Mouse (Mus musculus) spleen, adult 2 months (tissue): Measurements from ENCODE around the gene Lgr5. TPM values are rescaled to one million over a fixed set of nuclear protein-coding genes. Genes with fewer than 3 reads are reported as not detected.

Experiments
- DNase-seq, 2 experiments: peaks; one replicate each; pipeline versions ENCODE4 v3.0.0 to v3.0.0-alpha.2; 2012 to 2021; ENCODE audit warnings: low spot score in 2 of 2, low read depth in 1 of 2
- H3K27ac ChIP-seq: fragments of 200-500 bp; 2 replicates; pipeline ENCODE4 v1.5.1; 2012; ENCODE audit warnings: low read length, inconsistent platforms; ENCODE audit not compliant: insufficient read depth
- H3K27me3 ChIP-seq: fragments of 200-500 bp; 2 replicates; pipeline ENCODE4 v1.6.1; 2012; ENCODE audit warnings: mild to moderate bottlenecking, moderate library complexity, low read length, inconsistent platforms; ENCODE audit not compliant: control insufficient read depth, insufficient read depth
- H3K36me3 ChIP-seq: fragments of 200-500 bp; 2 replicates; pipeline ENCODE4 v1.6.1; 2012; ENCODE audit warnings: mild to moderate bottlenecking, low read length, inconsistent platforms; ENCODE audit not compliant: control insufficient read depth, insufficient read depth
- H3K4me1 ChIP-seq: fragments of 200-500 bp; 2 replicates; pipeline ENCODE4 v1.6.1; 2011; ENCODE audit warnings: inconsistent platforms; ENCODE audit not compliant: control insufficient read depth, insufficient read depth, insufficient read length
- H3K4me3 ChIP-seq: fragments of 200-500 bp; 2 replicates; pipeline ENCODE4 v1.5.1; 2011; ENCODE audit warnings: mild to moderate bottlenecking, inconsistent platforms; ENCODE audit not compliant: insufficient read depth, insufficient read length; ENCODE audit errors: extremely low read depth
- CTCF ChIP-seq: fragments of 200-500 bp; IDR thresholded peaks from 2 replicates; pipeline ENCODE4 v1.5.1; 2011; ENCODE audit warnings: mild to moderate bottlenecking, inconsistent platforms; ENCODE audit not compliant: insufficient read depth, insufficient read length, insufficient replicate concordance; ENCODE audit errors: extremely low read depth
- POLR2A ChIP-seq: fragments of 200-500 bp; IDR thresholded peaks from 2 replicates; pipeline ENCODE4 v1.6.1; 2011; ENCODE audit warnings: low read depth, low read length, inconsistent platforms
- WGBS: fragments of 180-500 bp; shearing (Covaris S2); methylation state at CpG from one replicate; pipeline ENCODE4 v1.1.7; 2018; 5-methylcytosine and 5-hydroxymethylcytosine counted together
- polyA plus RNA-seq: library from polyadenylated mRNA; depleted of rRNA; stranded (reverse); fragments of >200 nt; gene quantifications from 2 replicates; pipeline ENCODE4 v1.2.3, GENCODE M21; 2012; rRNA removed

Gene Lgr5
- polyA plus RNA-seq, 1 experiment: 0.12 TPM

DNA sequence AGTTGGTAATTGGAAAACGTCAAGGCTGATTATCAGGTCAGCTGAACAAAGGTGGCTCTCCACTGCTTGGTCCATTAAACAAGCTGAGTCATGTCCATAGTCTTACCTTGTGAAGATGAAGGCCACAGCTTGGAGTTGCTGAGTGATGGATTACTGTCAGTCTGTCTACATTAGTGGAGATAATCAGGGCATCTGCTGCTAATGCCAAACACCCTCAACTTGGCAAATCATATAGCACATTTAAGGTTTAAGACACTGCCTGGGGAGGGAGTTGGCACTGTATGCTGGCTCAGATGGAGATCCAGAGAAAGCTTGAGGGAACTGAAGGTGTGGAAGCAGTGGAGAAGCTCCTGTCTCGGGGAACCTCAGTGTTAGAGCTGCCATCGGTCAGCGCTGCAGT lies 150.3 kb downstream of the Lgr5 start:
- 91% methylated on average over 4 of the region's 4 CpGs for WGBS
- no peak for DNase-seq
- Histone ChIP-seq H3K36me3 (peaks cover 14% of the 10 kb centered on the region), H3K4me3 (no peak overlapping the region), H3K4me1 (no peaks in the 10 kb centered on the region), H3K27ac (no peak overlapping the region), H3K27me3 (no peaks in the 10 kb centered on the region)
- TF ChIP-seq POLR2A: no peak
- TF ChIP-seq CTCF: no peak

DNA sequence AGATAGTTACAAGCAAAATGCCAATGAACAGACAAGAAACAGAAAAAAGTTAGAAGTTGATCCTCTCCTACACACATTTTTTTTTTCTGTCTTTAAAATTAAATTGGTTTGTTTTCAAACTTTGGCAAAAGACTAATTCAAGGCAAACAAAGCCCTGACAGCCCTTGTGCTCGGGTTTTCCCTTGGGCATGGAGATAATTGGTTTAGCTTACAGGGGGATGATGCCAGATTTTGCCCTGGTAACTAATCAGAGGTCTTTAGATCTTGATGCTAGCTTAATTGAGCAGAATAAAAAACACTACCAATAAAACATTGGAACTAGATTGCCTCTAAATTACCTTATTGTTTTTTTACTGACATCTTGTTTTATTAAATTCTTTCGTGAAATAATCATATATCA lies 162.2 kb downstream of the Lgr5 start:
- Histone ChIP-seq H3K27ac (no peak overlapping the region), H3K27me3 (no peaks in the 10 kb centered on the region), H3K36me3 (peaks cover 49% of the 10 kb centered on the region), H3K4me3 (no peak overlapping the region), H3K4me1 (no peaks in the 10 kb centered on the region)
- no peak for DNase-seq
- 87% methylated on average over 2 of the region's 2 CpGs for WGBS
- no peak for TF ChIP-seq POLR2A
- no peak for TF ChIP-seq CTCF

DNA sequence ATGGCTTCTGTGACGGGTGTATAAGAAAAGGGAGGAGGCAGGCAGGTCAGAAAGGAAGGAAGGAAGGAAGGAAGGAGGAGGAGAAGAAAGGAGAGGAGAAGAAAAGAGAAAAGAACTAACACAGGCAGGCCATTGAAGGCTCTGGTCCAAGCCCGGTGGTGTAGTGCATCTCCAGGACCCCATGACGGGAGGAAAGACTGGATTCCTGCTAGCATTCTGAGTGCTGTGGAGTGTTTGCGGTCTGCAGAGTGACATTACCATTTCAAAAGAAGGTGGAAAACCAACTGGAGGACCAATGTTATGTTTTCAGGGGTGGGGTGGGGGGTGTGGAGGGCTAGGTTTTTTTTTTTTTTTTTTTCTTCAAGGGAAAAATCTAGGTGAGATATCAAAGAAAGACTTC lies 165.6 kb downstream of the Lgr5 start:
- Histone ChIP-seq H3K27me3 (no peaks in the 10 kb centered on the region), H3K4me1 (no peaks in the 10 kb centered on the region), H3K36me3 (peaks cover 41% of the 10 kb centered on the region), H3K27ac (no peak overlapping the region), H3K4me3 (no peak overlapping the region)
- 93% methylated on average over 4 of the region's 4 CpGs for WGBS
- TF ChIP-seq POLR2A (no peak), CTCF (no peak)
- DNase-seq: no peak

DNA sequence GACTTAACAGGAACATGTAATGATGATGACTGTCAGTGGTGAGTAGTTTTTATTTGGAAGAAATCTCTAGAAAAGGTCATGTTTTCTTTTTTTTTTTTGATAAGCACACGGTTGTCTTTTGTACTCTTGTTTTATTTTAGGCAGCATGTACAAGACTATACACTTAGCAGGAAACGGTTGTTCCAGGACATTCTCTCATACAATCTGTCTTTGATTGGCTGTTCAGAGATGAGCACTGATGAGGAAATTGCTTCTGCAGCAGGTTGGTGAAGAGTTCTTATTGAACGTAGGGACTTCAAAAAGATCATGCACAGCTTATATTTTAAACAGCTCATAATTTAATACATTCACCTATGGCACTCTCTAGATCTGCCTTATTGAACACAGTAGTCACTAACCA lies 173.5 kb downstream of the Lgr5 start:
- H3K27me3 ChIP-seq: no peaks in the 10 kb centered on the region
- WGBS: 83% methylated on average over 3 of the region's 3 CpGs

DNA sequence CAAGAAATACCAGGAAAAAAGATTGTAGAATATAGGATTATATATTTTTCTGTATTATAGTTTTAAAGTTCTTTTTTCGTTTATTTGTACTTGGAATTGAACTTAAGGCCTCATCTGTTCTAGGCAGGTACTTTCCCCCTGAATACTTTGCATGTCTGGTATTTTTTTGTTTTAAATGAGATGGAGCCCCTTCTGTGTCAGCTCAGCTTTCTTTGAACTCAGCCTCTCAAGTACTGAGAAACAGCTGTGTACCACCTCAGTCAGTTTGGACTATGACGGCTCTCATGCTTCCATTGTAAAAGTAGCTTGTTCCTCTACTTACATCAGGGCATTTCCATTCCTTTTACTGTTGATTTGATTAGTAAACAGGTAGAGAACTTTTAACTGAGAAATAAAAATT lies 174.1 kb downstream of the Lgr5 start:
- WGBS: 83% methylated on average over 2 of the region's 2 CpGs
- H3K4me1 ChIP-seq: no peaks in the 10 kb centered on the region
- peaks cover 42% of the 10 kb centered on the region for H3K36me3 ChIP-seq
- H3K27ac ChIP-seq: no peak overlapping the region
- H3K4me3 ChIP-seq: no peak overlapping the region
- TF ChIP-seq POLR2A (no peak), CTCF (no peak)
- no peak for DNase-seq
- H3K27me3 ChIP-seq: no peaks in the 10 kb centered on the region

More for the DNA sequence above, 173.5 kb downstream of the Lgr5 start:
- Histone ChIP-seq H3K4me3 (no peak overlapping the region), H3K27ac (no peak overlapping the region), H3K4me1 (no peaks in the 10 kb centered on the region), H3K36me3 (peaks cover 41% of the 10 kb centered on the region)
- TF ChIP-seq POLR2A: no peak
- TF ChIP-seq CTCF: no peak
- DNase-seq: no peak

DNA sequence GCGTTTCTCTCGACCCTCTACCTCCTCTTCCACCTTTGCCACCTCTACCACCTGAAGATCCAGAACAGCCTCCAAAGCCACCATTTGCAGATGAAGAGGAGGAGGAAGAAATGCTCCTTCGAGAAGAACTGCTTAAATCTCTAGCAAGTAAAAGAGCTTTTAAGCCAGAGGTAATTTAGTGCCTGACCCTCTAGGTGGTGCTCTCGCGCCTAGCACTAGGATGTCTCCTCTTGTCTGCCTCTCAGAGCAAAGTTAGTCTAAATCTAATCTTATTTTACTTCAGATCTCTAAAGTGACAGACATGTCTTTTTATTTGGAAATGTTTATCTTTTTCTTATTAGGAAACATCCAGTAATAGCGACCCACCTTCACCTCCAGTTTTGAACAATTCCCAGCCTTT lies 181.2 kb downstream of the Lgr5 start:
- TF ChIP-seq CTCF: peak; percentile 41; the same call in 1 of the 2 replicates
- TF ChIP-seq POLR2A: no peak
- Histone ChIP-seq H3K27ac (no peak overlapping the region), H3K27me3 (no peaks in the 10 kb centered on the region), H3K36me3 (peaks cover 34% of the 10 kb centered on the region), H3K4me3 (no peak overlapping the region), H3K4me1 (no peaks in the 10 kb centered on the region)
- DNase-seq: peak in 1 of 2 experiments; percentile 59
- 77% methylated on average over 6 of the region's 6 CpGs for WGBS

Other genes starting within 250 kb of the Lgr5 start
- gene Tmem19, start 225.3 kb downstream of the Lgr5 start, polyA plus RNA-seq: 9.5 and 10.4 TPM in 2 replicates
- gene Thap2, start 203.3 kb downstream of the Lgr5 start, polyA plus RNA-seq: 3.2 and 3.6 TPM in 2 replicates
- 11.2 and 12.5 TPM in 2 replicates for gene Zfc3h1, start 202.8 kb downstream of the Lgr5 start, polyA plus RNA-seq
- 0.21 and 0.26 TPM in 2 replicates for gene A930009A15Rik, start 17.8 kb downstream of the Lgr5 start, polyA plus RNA-seq
- gene Tspan8, start 229.1 kb upstream of the Lgr5 start, polyA plus RNA-seq: 0.94 and 1.4 TPM in 2 replicates